Mouse (Mus musculus) liver, embryonic 14.5 days (tissue): Measurements from ENCODE around the gene Efna3.

Source experiments
- CTCF ChIP-seq: IDR thresholded peaks from 2 replicates; pipeline ENCODE4 v1.5.1; 2016; ENCODE audit warnings: antibody characterized with exemption, low read depth, control low read depth
- EP300 ChIP-seq: IDR thresholded peaks from 2 replicates; pipeline ENCODE4 v1.6.1; 2016; ENCODE audit warnings: antibody characterized with exemption, low read depth

DNA sequence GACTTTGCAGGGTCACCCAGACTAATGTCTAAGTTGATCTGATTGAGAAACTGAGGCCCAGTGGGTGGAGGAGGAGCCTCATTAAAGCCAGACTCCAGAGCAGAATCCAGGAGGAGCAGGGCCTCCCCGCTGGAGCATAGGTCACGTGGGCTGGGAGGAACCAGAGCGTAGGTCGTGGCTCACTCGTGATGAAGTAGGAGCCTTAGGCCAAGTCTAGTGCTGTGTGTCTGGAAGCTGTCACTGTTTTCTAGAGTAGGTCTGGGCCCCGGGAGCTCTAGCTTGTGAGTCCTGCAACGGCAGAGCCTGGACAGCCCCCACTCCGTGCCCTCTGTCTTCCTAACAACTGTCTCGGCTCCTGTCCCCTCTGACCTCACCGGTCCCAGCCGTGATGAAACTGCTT lies 44.6 kb upstream of the Efna3 start:
- no peak for TF ChIP-seq EP300
- TF ChIP-seq CTCF = no peak
